Mouse (Mus musculus): ENCODE results near the gene Fopnl.
A peak's percentile ranks its signal among the peaks of the same experiment; 100 is the strongest.

The Fopnl gene

DNA sequence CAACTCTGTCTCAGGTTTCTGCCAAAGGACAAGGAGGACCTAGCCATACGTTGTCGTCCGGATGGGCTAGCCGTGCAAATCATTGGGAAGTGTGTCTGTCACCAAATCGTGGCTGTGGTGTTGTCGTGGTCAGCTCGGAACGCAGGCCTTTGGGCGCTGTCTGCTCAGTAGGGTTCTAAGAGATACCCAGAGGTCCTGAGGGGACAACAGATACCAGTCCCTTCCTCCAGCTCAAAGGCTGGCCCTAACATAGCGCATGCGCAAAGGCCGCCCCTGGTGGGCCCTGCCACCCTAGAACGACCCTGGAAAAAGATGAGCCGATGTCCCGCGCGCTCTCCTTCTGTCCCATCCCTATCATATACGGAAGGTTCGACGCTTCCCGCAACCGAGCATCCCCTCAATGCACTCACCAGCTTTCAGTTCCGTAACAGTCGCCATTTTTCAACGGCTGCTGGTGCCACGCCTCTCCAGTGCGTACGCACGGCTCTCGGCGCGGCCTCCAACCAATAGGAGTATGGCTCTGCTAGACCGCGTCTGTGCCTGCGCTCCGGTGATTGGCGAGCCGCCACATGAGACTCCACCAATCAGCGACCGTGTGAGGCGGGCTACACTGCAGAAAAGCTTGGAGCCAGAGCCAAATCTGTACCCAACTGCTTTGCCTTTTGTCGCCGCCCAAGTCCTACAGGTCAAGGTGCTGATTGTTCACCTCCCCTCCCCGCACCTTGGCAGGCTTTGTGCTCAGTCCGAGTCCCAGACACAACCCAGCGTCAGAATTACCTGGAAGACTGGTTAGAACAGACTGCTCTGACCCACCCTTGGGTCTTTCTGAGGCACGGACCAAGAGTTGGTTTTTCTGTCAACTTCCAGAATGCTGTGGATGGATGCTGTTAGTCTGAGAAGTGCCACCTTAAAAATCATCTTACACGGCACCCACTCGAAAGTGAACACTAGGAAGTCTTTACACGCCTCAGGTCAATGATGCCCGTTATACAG, at the start of gene Fopnl:
Gene Fopnl, minus strand, starts transcription at position 522 of the 993 bp plus-strand sequence.
- peak; percentile 92 for DNase-seq (ENCODE audit: low read depth)

DNA sequence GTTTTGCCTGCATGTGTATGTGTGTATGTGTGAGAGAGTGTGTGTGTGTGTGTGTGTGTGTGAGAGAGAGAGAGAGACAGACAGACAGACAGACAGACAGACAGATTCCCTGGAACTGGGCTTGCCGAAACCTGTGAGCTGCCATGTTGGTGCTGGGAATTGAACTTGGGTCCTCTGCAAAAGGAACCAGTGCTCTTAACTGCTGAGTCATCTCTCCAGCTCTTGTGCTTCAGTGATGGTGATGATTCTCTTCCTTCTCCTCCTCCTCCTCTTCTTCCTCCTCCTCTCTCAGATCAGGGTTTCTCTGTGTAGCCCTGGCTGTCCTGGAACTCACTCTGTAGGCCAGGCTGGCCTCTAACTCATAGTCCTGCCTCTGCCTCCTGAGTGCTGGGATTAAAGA, 48.8 kb upstream of the Fopnl start:
- DNase-seq (ENCODE audit: low read depth): no peak

DNA sequence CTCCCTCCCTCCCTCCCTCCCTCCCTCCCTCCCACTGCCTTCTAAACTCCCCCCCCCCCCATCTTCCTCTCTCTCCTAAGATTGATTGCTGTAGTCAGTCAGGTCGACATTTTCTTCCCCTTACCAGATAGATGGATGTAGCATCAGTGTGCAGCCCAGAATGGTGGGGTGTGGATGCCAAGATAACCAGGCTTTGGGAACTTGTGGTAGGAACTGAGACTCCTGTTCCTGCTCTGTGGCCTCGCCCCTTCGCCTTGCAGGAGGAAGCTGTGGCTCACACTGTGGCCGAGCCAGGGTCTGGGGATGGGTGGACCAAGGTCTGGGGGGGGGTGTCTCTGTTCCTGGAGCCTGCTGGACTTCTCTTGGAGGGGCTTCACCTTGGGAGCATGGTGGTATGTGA, 48.3 kb upstream of the Fopnl start:
- no peak for DNase-seq (ENCODE audit: low read depth)

DNA sequence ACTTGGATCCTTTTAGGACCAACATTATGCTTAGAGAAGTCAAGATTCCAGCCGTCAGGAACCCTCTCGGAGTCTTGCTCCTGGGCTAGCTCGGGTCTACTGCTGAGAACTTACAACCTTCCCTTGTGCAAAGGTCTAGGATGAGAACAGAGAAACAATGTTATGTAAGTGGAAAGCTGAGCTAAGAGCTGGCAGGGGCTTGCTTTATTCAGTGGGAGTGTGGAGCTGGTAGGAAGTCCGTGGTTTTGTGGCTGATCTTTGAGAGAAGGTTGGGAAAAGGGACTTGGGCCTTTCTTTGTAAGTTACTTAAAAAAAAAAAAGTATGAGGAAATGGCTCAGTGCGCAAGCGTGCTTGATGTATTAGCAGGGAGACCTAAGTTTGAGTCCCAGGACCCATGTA, 46.9 kb upstream of the Fopnl start:
- no peak for DNase-seq (ENCODE audit: low read depth)

DNA sequence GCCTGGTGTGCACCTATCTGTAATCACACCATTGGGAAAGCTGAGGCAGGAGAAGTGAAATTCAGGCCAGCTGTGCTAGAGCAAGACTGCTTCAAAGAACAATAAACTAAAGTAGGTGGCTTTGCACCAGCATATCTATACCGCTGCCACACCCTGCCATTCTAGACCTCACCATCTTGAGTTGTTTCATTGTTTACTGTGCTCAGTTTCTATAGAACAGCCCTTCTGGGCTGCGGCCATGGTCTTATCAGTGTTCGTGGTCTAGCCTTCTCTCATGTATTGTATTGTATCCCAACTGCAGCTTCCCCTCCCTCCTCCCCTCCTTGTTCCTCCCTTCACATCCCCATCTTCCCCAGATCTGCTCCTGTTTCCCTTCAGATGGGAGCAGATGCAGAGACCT, 46.3 kb upstream of the Fopnl start:
- no peak for DNase-seq (ENCODE audit: low read depth)

DNA sequence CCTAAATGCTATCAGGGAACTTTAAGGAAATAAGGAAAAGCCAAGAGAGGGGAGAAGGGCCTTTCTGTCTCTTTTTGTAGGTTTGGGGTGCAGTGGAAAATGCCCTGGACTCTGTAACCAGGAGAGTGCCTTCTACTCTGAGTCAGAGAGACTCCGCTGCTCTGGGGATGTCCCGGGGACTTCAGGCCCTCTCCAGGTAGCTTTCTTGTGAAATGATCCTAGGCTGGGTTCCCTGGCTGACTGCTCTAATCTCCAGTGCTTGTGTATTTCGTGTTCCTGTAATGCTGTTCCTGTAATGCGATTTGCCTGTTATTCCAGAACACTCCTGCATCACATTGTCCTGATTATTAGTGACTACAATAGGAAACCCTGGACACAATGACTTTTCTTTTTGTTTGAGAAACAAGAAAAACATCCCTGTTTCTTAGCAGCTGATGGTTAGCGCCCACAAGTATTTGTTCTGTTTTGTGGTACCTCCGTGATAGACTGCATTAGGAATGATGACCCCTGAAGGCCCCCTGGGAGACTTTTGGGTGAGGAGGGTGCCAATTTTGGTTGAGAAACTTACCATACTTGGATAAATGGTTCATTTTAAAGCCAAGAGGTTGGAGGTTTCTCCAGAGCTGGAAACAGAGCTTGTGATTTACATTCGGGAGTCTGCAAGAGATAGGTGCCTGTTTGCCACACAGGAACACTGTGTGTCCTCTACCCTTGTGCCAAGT, 45.1 kb upstream of the Fopnl start:
- DNase-seq (ENCODE audit: low read depth): no peak

DNA sequence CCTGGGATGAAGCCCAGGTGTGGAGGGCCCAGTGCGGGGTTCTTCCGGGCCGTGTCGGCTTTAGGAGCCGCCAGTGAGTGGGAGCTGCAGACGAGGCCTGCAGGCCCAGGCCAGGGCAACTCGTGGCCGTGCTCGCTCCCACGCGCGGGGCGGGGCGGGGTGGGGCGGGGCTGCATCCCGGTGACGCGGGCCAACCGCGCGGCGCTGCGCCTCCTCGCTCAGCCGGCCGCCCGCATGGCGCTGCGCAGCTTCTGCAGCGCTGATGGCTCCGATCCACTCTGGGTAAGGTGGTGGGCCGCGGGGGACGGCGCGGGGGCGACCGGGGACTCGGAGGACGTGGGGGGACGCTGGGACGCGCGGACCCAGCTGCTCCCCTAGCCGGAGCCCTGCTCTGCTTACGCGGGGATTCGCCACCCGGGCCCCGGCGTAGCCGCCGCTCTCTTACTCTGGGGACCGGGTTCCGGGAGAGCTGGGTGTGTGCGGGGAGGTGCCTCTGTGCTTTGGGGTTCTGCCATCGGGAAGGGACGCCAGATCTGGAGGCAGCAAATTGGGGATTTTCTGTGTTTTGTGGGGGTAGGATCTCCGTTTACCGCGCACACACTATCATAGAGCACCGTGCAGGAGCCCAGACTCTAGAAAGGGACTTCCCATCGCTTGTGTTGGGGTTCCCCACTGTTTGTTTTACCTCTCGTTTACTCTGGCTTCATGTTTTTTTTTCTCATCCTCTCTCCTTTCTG, 44.3 kb upstream of the Fopnl start, which contains the start of gene Abcc1:
Gene Abcc1, plus strand, starts transcription at position 197 of the 737 bp plus-strand sequence.
- no peak for DNase-seq (ENCODE audit: low read depth)

DNA sequence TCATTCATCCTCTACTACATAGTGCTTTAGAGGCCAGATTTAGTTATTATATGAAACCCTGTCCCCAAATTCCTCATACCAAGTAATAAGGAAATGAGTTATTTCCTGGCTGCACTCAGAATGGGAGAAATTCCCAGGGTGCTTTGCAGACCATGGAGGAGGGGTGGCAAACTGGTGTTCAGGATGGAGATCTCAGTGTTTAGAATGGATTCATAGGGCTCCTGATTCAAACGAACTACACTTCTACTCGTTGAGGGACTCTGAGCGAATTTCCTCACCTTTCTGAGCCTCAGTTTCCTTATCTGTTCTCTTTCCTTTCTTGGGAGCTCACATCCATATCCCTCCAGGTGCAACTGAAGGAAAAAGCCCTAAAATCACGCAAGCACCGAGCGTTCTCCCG, 43.7 kb upstream of the Fopnl start:
- DNase-seq (ENCODE audit: low read depth): no peak

DNA sequence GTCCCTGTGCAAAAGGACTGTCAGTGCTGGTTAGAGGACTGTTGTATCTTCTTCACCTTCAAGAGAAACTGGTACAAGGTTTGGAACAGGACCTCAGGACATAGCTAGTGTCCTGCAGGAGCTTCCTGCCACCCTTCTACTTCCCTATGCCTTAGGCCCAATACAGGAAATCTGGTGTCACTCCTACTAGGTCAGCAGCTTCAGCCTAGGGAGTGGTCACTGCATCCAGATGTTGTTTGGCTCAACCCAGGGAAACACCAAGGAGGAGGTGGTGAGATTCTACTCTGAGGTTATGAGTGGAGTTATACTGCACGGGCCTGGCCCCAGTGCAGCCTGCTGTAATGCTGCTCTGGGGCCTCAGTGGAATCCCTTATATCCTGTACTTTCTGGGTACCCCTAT, 41.3 kb upstream of the Fopnl start:
- no peak for DNase-seq (ENCODE audit: low read depth)

DNA sequence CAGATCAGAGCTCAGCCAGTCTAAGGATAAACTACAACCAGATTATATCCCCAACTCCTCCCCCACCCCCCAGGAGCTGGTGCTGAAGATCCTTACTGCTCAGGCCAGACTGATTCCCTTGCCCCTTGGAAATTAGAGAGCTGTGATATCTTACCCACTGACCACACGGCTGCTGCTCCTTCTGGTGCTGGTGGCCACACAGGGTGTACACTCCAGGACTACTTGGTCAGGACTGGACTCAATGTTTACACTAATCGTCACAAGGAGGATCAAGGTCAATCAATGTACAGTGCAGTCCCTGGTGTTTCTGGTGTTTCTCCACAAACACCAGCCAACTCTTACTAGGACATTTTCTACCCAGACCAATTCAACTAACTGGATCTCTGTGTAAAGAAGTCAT, 40.7 kb upstream of the Fopnl start:
- no peak for DNase-seq (ENCODE audit: low read depth)

DNA sequence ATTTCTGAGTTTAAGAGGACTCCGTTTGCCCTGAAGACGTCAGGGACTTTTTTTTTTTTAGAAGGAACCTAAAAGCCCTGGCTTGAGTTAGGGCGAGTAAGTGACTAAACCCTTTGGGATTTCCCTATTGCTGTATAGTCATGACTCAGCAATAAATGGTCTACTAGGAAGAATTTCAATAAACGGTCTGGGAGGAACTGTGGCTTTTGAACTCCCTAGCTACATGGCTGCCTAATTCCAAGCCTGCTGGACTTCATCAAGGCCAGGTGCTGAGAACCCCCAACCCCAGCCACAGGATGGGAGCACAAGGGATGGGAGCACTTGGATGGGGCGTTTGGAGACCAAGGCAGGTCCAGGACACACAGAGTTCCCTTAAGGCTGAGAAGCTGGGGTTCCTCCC, 35.5 kb upstream of the Fopnl start:
- DNase-seq (ENCODE audit: low read depth): no peak

DNA sequence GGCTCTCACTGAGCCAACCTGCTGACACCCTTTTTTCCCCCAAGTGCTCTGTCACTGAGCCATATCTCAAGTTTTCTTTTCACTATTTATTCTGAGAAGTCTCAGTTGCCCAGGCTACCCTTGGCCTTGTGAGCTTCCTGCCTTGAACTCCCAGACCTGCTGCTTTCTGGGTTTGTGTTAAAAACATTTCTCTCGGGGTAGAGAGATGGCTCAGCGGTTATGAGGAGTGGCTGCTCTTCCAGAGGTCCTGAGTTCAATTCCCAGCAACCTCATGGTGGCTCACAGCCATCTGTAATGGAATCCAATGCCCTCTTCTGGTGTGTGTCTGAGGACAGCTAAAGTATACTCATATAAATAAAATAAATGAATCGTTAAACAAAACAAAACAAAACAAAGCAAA, 35.0 kb upstream of the Fopnl start:
- DNase-seq (ENCODE audit: low read depth): no peak

DNA sequence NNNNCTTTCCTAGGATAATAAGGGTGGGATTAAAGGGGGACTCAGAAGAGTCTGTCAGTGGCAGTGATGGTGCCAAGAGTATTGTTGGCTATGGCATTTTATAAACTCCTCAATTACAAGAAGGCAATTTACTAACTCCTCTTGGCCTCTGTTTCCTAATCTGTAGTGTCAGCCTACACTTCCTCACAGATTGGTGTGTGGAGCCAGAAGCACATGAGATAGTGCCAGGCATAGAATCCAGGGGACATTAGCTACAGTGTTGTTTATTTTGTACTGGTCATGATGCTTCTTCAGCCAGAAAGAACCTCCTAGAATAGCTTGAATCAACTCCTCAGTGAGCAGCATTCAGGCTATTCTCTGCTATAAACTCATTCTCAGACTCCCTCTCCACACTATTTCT, 34.4 kb upstream of the Fopnl start:
- DNase-seq (ENCODE audit: low read depth): no peak

DNA sequence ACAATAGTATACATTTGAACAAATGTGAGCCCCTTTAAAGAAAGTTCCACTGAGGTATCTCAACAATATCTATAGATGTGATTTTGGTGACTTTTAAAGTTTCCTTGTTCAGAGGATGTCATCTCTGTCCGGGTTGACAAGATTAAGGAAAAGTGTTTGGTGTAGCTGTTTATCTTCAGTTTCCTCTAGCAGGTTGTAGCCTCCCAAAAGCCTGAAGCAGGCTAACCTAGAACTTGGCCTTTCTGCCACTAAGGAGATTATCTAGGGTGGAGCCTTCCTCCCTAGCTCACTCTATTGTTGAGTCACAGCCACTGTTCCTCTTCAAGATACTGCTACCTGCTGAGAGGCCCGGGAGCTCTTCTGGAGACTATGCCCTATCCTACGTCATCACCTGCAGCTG, 27.8 kb upstream of the Fopnl start:
- DNase-seq (ENCODE audit: low read depth): no peak

DNA sequence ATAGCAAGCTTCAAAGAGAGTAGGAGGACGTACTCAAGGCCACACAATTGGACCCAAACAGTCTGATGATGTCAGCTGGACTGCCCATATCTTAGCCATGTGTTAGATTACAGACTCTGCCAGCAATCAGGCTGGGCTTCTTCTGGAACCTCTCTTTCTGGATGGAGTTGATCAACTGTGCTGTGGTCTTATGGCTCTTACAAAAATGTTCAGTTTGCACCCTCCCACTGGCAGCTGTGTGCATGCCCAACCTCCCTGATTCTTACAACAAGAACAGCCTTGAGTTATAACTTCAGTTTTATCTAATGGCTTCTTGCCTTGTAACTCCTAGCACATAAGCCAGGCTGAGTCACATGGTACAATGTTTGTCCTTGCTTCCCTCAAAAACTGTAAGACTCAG, 11.0 kb upstream of the Fopnl start:
- no peak for DNase-seq (ENCODE audit: low read depth)

DNA sequence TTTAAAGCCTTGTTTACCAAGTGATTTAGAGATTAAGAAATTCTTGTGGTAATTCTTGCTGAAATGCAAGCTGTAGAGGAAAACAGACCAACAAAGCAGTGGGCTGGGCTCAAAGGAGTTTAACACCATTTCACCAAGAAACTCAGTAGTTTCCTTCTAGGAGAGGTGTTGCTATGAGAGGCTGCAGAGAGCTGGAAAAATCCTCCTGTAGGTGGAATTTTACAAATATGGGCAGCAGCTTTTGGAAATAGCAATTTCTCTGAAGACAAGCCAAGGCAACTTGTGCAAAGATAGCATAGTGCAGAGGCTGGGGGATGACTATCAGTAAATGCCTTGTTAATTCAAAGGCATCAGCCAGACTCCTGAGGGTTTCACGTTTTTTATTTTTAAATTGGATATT, 3.3 kb upstream of the Fopnl start:
- no peak for DNase-seq (ENCODE audit: low read depth)

DNA sequence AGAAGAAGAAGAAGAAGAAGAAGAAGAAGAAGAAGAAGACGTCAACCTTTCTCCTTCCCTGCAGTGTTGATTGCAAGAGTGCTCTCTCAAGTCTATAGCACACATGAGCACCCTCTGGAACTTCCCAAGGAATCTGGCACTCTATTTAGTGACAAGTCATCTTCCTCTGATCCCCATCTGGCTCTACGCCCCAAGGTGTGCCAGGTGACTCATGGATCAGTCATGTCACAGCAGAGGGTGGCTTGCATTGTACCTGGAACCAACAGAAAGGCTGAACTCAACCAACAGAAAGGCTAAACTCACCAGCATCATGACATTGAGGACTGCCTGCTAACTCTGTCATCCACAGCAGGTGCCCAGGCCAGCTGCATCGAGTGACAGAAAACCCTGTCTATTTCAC, 2.5 kb upstream of the Fopnl start:
- DNase-seq (ENCODE audit: low read depth): no peak

DNA sequence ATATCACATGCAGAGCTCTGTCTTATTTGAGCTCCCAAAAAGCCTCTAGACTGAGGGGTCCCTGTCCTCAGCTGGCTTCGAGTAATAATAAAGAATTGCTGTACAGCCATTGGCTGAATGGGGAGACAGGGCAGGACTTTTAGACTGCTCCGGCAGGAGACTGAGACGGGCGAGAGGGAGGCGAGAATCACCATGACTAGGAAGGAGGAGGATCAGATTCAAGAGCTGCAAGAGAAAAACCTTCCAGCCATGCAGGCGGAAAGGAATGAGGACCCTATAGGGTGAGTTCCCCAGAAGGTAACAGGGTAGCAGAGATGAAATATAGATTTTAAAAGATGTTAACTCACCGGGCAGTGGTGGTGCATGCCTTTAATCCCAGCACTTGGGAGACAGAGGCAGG, 4.3 kb downstream of the Fopnl start:
- DNase-seq (ENCODE audit: low read depth): no peak

DNA sequence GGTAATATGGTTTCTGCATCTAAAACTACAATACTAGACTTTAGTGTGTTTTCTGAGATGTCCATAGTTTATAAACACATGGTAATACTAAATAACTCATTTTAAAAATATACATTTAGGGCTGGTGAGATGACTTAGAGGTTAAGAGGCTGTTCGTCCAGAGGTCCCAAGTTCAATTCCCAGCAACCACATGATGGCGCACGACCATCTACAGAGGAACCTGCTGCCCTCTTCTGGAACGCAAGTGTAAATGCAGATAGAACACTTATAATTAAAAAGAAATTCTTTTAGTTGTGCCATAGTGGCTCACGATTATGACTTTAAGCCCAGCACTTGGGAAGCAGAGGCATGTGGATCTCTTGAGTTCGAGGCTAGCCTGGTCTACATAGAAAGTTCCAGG, 5.8 kb downstream of the Fopnl start:
- DNase-seq (ENCODE audit: low read depth): peak; percentile 47

DNA sequence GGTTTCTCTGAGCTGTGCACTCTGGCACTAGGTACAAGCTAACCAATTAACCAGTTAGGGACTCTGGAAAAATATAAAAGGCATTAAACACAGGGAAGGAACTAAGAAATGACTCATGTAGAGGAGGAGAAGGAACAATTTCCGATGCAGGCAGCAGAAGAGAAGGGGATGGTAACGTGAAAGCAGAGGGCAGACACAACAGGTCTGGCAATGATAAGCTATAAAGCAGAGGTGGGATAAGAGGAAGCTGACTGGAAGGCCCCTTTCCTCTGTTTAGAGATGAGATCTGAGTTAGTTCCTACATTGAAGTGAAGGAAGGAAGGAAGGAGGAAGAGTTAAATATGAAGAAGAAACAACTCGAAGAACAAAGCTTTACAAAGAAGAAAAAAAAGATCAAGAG, 7.4 kb downstream of the Fopnl start:
- no peak for DNase-seq (ENCODE audit: low read depth)

DNA sequence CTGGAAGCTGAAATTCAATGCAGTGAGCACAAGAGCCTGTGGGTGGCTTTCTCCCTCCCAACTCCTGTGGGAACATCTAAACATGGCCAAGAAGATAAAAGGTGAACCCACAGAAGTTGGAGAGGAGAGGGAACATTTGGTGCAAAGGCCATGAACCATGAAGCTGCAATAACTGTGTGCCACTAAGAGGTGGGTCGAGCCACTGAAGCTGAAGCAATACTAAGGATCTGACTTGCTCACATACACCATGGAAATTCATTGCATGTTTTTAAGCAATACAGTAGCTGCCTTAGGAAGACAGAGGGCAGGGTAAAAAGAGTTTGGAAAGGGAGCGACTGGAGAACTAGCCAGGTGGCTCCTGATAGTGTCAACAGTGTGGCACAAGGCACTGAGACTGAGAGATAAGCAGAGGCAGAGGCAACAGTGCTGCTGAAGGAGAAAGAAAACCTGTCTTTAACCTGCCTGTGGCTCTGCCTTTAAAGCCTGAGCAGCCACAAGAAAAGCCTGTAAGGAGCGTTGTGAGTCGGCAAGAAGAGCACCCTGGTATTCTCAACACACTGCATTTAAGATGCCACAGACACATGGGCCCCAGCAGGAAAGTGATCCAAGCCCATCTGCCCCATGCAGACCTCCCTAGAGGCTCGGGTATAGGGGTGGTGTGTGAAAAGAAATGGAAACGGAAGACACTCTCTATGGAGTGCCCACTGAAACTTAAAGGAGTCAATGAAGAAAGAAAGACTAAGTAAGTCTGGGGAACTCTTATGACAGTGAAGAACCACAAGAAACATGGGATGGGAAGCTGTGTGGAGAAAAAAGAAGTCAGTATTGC, 8.7 kb downstream of the Fopnl start:
- DNase-seq (ENCODE audit: low read depth): no peak

DNA sequence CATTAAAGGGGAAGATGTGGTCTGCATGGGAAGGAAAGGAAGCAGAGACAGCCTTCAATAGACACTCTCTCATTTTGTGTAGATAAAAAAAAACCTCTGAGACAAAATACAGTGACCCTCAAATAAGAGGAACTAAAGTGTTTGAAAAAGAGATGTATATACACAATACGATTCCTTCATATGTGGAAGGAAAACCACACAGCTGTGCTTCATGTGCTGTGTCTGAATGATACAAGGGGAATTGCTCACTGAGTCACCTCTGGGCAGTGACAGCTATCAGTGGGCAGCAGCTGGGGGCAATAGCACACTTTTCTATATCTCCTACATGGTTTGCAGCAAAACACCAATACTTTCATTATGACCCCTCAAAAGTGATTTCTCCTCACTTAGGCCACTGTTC, 9.8 kb downstream of the Fopnl start:
- DNase-seq (ENCODE audit: low read depth): no peak
